ENCODE assay signal across 12 mouse cellular contexts in the genomic region with DNA sequence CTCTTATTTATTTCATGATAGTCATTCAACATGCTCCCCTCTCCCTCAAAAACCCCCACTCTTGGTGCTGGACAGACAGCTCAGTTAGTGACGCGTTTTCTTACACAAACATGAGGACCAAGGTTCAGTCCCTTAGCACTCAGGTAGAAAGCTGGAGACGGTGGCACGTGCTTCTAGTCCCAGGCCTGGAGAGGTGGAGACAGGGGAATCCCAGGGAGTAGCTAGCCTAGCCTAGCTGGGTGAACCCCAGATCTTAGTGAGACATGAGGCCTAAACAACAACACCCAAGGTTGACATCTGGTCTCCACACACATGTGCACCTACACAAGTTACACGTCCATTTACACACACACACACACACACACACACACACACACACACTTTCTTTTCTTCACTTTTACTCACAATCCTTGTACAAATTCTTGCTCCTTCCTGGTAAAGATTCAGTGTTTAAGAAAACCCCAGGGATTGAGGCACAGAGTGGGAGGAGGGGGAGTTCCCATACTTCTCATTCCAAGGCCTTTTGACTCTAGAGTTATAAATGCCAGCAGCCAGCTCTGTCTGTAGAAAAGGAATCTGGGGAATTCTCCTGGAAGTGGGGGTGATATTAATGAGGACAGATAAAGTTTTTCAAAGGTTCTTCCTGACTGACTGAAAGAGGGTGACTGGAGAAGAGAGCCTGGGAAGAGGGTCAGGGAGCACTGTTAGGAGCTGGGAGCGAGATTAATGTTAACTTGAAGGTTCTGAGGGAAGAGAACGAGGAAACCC. TPM values are rescaled to one million over a fixed set of nuclear protein-coding genes. Genes with fewer than 3 reads are reported as not detected.
DNase-seq lines count a peak whose midpoint lies in the region; ATAC-seq and TF ChIP-seq lines count a peak whose summit lies in the region.
"Had no signal": no experiment of that assay in that cellular context is flagged by ENCODE, and none has a peak within 500 bp of the region (broad histone marks: within the 10 kb centered on the region; RNA-seq: fewer than 3 reads in every experiment).

No protein-coding gene starts in this region.

- no peaks in the 10 kb centered on the region for H3K9me3 ChIP-seq in embryonic facial prominence, embryonic 14.5 days (ENCODE audit: control insufficient read depth, low read length)

- peak; percentile 46 for DNase-seq in kidney, adult 2 months
- no peak for DNase-seq in kidney, adult 18-20 months
- peak; percentile 24 for DNase-seq in ZHBTc4 (ENCODE audit: low read depth, low spot score)
- DNase-seq in embryonic facial prominence, embryonic 14.5 days (ENCODE audit: low spot score), result peak; percentile 61
- peak; percentile 47 for DNase-seq in lung, postnatal 10 days
- no peak for DNase-seq in frontal cortex, postnatal 36 days (ENCODE audit: low spot score in 2 of 2)
- no peak for DNase-seq in spleen, postnatal 10 days (ENCODE audit: low spot score in 2 of 2)
- no peak for DNase-seq in urinary bladder, adult 2 months (ENCODE audit: low spot score)
- DNase-seq: cerebellum, postnatal 36 days; right cerebral cortex, adult 18-20 months; thymus, postnatal 14 days had no signal

- TF ChIP-seq CTCF in kidney, adult 2 months (conservative IDR thresholded peaks at IDR 0.05; ENCODE audit: insufficient read depth, insufficient read length, low read depth, low read length), result no peak

- no peak overlapping the region for H3K4me3 ChIP-seq in kidney, adult 2 months (ENCODE audit: insufficient read depth, low read depth, low read length)
- no peak overlapping the region for H3K4me3 ChIP-seq in embryonic facial prominence, embryonic 14.5 days (ENCODE audit: low read depth, low read length)

- H3K4me2 ChIP-seq in embryonic facial prominence, embryonic 14.5 days (ENCODE audit: low read depth, low read length), result no peak overlapping the region

- H3K4me1 ChIP-seq in kidney, adult 2 months (ENCODE audit: control insufficient read depth, insufficient read depth, low read length), result 0 out of 2 replicates have a peak, but pooled peaks cover 8% of the 10 kb centered on the region
- H3K4me1 ChIP-seq in embryonic facial prominence, embryonic 14.5 days (ENCODE audit: control insufficient read depth, insufficient read depth, low read length), result peaks cover 23% of the 10 kb centered on the region

- no peaks in the 10 kb centered on the region for H3K36me3 ChIP-seq in kidney, adult 2 months (ENCODE audit: control insufficient read depth, insufficient read depth, low read length)
- H3K36me3 ChIP-seq in embryonic facial prominence, embryonic 14.5 days (ENCODE audit: control insufficient read depth, insufficient read depth, low read length), result no peaks in the 10 kb centered on the region

- no peaks in the 10 kb centered on the region for H3K27me3 ChIP-seq in kidney, adult 2 months (replicated peaks; ENCODE audit: control insufficient read depth, insufficient read depth, low read length)
- no peaks in the 10 kb centered on the region for H3K27me3 ChIP-seq in embryonic facial prominence, embryonic 14.5 days (replicated peaks; ENCODE audit: control insufficient read depth, insufficient read depth, low read length)

- TF ChIP-seq POLR2A in kidney, adult 2 months (IDR thresholded peaks at IDR 0.05; ENCODE audit: low read depth, low read length), result no peak

- H3K9ac ChIP-seq in embryonic facial prominence, embryonic 14.5 days (ENCODE audit: low read depth, low read length), result no peak overlapping the region

- ATAC-seq in embryonic facial prominence, embryonic 14.5 days (ENCODE audit: low read depth), result no peak
- ATAC-seq: inflammation-experienced regulatory T-cells, adult 6 months had no signal

- H3K27ac ChIP-seq in kidney, adult 2 months (ENCODE audit: insufficient read depth, low read depth, low read length), result 0 out of 2 replicates have a peak overlapping the region, but pooled peaks have one; percentile 53
- H3K27ac ChIP-seq in embryonic facial prominence, embryonic 14.5 days (replicated peaks; ENCODE audit: low read depth, low read length), result no peak overlapping the region; the same call in 1 of the 2 replicates

- WGBS in kidney, adult 2 months, result 66% methylated on average over 7 of the region's 7 CpGs
- whole genome bisulfite sequencing in embryonic facial prominence, embryonic 14.5 days, result 53% methylated on average over 7 of the region's 7 CpGs

RNA-seq across cellular contexts. Expression of a gene that starts 29.9 kb away (rescaled TPM):
- polyA plus RNA-seq in kidney, adult 2 months (2012; rRNA removed), result 24.0 and 24.7 TPM in 2 replicates
- 31.1 and 32.1 TPM in 2 replicates for polyA plus RNA-seq in embryonic facial prominence, embryonic 14.5 days (2014; fragmentation: Nextera tagmentation; extraction: Ambion mirVana)
- 13.4 and 15.4 TPM in 2 replicates for polyA plus RNA-seq in urinary bladder, adult 2 months (2012; rRNA removed)

Comparison
In these comparisons a context has a peak if more than half of its experiments do, and no peak if none do; other contexts are left out.
1. DNase-seq: peak in kidney, adult 2 months (single experiment), ZHBTc4 (single experiment), embryonic facial prominence, embryonic 14.5 days (single experiment) and lung, postnatal 10 days (single experiment); none in kidney, adult 18-20 months (single experiment), frontal cortex, postnatal 36 days (0 of 2), spleen, postnatal 10 days (0 of 2) and urinary bladder, adult 2 months (single experiment).